Mouse (Mus musculus): ENCODE results near the gene Tiprl. TPM values are rescaled to one million over a fixed set of nuclear protein-coding genes. Genes with fewer than 3 reads are reported as not detected.

Gene Tiprl
- 11.3 and 14.4 TPM in 2 replicates for polyA plus RNA-seq (2012; ENCODE audit: low replicate concordance)

DNA sequence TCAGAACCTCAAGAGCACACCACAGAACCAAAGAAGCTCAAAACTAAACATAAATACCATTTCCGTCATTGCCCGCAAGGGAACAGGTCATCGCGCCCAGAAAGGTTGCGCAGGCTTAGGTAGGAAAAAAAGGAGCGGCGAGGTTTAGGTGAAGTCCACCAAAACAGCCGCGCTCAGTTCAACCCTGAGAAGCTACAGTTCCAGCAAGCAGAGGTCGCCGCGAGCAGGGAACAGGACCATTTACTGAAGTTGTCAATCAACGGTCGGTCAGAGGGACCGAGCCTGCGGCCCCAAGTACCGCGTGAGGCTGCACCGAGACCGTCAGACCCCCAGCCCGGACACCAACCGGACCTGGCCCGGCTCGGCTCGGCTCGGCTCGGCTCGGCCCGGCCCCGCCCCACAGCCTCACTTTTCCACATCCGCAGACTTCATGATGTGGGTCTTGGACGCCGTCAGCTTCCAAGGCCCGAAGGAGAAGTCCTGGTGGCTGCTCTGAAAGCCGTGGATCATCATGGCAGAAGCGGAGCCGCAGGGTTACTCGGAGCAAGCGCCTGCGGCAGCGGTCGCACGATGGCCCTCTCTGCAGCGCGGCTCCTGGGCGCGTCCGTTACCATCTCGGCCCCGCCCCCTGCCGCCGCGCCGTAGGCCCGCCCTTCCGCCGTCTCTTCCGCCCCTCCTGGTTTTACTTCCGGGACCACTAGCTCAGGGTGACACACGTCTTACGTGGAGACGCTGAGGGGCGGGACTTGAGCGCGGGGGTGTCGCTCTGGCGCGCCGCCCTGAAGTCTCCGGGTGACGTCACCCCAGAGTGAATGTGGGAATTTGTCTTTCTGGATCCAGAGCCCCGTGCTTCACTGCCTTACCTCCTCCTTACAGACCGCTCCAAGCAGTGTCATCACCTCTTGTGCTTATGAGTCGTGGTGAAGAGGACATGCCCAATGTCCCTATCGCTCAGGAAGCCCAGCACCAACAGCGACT lies at the start of gene Tiprl:
Gene Tiprl, minus strand, starts transcription at position 676 of the 978 bp plus-strand sequence.

GRCm38 (mm10) chr1:165193880-165194661 lies 42.7 kb downstream of the Tiprl start, which contains the start of gene Sft2d2:
Sft2d2 (minus strand) TSS chr1:165194438.

Other genes with a start within 250 kb of the Tiprl start
- not detected in 2 replicates for gene Tbx19, start 76.2 kb downstream of the Tiprl start, polyA plus RNA-seq (2012; ENCODE audit: low replicate concordance)
- 0.59 and 1.1 TPM in 2 replicates for gene Sft2d2, start 42.6 kb downstream of the Tiprl start, polyA plus RNA-seq (2012; ENCODE audit: low replicate concordance)
- gene Gpr161, start 58.8 kb upstream of the Tiprl start, polyA plus RNA-seq (2012; ENCODE audit: low replicate concordance), result 0.06 TPM in 1 of 2 replicates, not detected in the other
- 51.3 and 76.8 TPM in 2 replicates for gene Dcaf6, start 223.5 kb upstream of the Tiprl start, polyA plus RNA-seq (2012; ENCODE audit: low replicate concordance)
- 49.2 and 64.1 TPM in 2 replicates for gene Mpc2, start 223.6 kb upstream of the Tiprl start, polyA plus RNA-seq (2012; ENCODE audit: low replicate concordance)
- not detected in 2 replicates for gene Adcy10, start 248.2 kb upstream of the Tiprl start, polyA plus RNA-seq (2012; ENCODE audit: low replicate concordance)